Mouse (Mus musculus) adrenal gland, postnatal 10 days (tissue): ENCODE results near the gene Bms1. TPM values are rescaled to one million over a fixed set of nuclear protein-coding genes. Genes with fewer than 3 reads are reported as not detected.

Experiments used
- DNase-seq: peaks from one replicate; pipeline ENCODE4 v3.0.0; 2021; ENCODE audit warnings: mixed read lengths
- long read RNA-seq, 2 experiments: library from polyadenylated mRNA; stranded (forward); transcript quantifications; one replicate each; pipeline ENCODE4 v2.0.0; 2021
- total RNA-seq, 2 experiments: library from RNA; stranded (reverse); gene quantifications; 2 replicates each; pipeline ENCODE4 v1.2.3; 2021

Bms1 gene
- total RNA-seq, result 10 to 100 TPM; 29.4 to 31.9 TPM
- long read RNA-seq, experiment 1, full-length matches to known transcripts, result 14 of 25 reads
- long read RNA-seq, experiment 1, partial matches to known transcripts, result 7 of 25 reads
- long read RNA-seq, experiment 1, other reads (novel, unspliced or antisense), result 4 of 25 reads
- long read RNA-seq, experiment 2, full-length matches to known transcripts, result 17 of 23 reads
- long read RNA-seq, experiment 2, partial matches to known transcripts, result 3 of 23 reads
- long read RNA-seq, experiment 2, other reads (novel, unspliced or antisense), result 3 of 23 reads

- peak; percentile 95 for DNase-seq
Measured at GRCm38 (mm10) chr6:118419050-118419920, at the start of gene Bms1. TSS of gene Bms1 (minus strand) at chr6:118419474.

DNA sequence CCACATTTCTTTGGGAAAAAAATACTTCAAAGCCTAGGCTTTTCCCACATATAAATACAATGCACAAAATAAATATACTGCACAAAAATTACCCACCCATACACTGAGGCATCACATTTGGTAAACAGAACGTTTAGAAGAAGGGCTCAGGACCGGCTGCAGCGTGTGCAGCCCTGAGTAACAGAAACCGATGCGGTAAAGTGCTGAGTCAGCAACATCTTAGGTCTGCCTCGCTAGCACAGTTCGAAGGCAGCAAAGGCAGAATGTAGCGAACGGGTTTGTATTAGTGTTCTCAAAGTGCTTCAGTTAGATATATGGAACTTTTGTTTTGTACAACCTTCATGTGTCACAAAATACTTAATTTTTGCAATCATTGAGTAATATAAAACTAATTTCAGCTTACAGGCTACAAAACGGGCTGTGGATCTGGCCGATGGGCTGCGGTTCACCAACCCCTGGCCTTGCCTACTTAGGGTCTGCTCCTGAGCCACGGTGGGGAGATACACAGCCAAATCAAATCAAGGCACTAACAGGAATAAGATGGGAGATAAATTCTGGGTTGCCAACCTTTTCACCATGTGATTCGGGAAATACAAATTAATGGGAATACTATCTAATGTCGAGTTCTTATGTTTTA, 42.9 kb upstream of the Bms1 start:
- DNase-seq, result no peak

DNA sequence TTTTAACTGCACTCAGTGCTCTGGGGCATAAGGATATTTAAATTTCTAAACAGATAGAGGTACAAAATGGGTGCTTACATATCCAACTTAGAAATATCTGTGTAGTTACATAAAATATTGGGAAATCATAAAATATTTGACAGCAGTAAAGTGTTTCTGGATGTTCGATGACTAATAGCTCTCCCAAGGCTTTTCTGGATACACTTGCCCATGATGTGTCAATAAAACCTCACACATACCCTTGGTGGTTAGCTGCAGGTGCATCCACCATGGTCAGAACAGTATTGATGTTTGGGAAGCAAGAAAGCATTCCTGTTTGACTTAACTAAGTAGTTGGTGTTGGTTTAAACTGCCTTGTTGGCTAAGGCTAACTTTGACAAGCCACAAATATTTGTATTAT, 38.5 kb upstream of the Bms1 start:
- no peak for DNase-seq

GRCm38 (mm10) chr6:118455042-118455631, 35.9 kb upstream of the Bms1 start, which contains the start of gene Zfp248:
TSS of gene Zfp248 (minus strand) at chr6:118455528.
- DNase-seq, result peak; percentile 91

- peak; percentile 20 for DNase-seq
Measured at GRCm38 (mm10) chr6:118454452-118454851, 35.2 kb upstream of the Bms1 start.

- DNase-seq, result no peak
Measured at GRCm38 (mm10) chr6:118431502-118431901, 12.2 kb upstream of the Bms1 start.

GRCm38 (mm10) chr6:118426666-118427065, 7.4 kb upstream of the Bms1 start:
- DNase-seq, result no peak

- DNase-seq, result no peak
Measured at GRCm38 (mm10) chr6:118410428-118410827, 8.8 kb downstream of the Bms1 start.

GRCm38 (mm10) chr6:118408510-118408909, 10.8 kb downstream of the Bms1 start:
- DNase-seq, result no peak

GRCm38 (mm10) chr6:118406421-118406820, 12.9 kb downstream of the Bms1 start:
- DNase-seq, result peak; percentile 3

DNA sequence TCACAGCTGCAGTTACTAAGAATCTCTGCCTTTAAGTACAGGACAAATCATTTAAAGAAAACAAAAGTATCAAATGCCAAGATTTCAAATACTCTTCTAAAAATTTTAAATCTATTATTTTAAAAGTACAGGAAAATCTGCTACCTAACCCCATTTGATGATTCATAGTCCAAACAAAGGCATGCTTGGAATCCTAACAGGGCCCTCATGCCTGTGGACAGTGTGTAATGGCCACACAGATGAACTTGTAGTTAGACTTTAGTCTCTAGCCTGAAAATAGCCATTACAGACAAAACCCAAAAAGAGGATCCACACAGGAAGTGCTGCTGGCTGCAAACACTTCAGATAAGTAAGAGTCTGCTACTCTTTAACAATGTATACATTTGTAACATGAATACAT, 28.5 kb downstream of the Bms1 start:
- no peak for DNase-seq

DNA sequence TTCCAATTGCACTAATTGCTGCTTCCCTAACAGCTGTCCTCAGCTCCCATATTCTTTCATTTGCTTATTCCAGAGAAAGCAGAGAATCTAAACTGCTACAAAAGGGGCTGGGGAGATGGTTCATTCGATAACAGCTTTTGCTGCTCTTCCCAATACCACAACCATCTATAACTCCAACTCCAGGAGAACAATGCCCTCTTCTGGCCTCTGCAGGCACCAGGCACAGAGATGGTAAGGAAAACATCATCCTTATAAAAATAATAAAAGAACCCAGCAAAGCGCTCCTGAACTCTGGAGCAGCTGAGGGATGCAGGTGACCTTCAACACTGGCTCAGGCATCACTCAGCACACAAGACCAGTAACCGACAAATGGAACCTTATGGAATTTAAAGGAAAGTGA, 33.3 kb downstream of the Bms1 start:
- DNase-seq, result no peak

DNA sequence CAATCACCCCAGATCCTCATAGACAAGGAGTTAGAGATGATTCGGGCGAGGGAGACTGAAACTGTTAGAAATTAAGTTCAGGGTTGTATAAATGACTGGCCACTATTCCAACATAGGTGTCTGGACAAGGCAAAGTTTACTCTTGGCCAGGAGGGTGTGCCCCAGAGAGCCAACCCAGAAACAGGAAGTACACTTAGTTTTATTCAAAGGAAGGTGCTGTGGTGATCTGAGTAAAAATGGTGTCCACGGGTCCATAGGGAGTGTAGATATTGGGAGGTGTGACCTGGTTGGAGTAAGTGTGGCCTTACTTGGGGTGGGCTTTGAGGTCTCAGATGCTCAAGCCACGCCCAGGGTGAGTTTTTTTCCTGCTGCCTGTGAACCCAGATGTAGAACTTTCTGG, 38.0 kb downstream of the Bms1 start:
- DNase-seq, result no peak

- DNase-seq, result no peak
Measured at GRCm38 (mm10) chr6:118380630-118381029, 38.6 kb downstream of the Bms1 start.

- peak; percentile 76 for DNase-seq
Measured at GRCm38 (mm10) chr6:118379451-118380167, 39.7 kb downstream of the Bms1 start.

- no peak for DNase-seq
Measured at GRCm38 (mm10) chr6:118377611-118378010, 41.7 kb downstream of the Bms1 start.

- peak; percentile 5 for DNase-seq
Measured at GRCm38 (mm10) chr6:118376023-118376422, 43.3 kb downstream of the Bms1 start.

DNA sequence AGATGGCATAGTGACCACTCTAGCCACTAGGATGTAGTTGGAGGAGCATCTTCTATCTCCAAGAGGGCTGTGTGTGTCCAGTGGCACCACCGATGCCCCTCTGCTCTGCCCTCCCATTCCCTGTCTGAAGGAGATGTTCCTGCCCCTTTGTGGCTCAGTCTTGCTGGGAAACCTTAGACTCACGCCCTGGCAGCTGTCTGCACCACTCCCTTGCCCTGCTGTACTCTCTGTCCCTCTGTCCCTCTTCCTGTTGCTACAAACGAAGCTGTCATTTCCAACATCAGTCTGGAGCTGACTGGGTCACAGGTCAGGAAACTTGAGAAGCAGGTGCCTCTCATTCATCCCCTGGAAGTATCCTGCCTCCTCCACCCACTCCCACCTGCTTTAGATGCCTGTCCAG, 43.8 kb downstream of the Bms1 start:
- no peak for DNase-seq

- no peak for DNase-seq
Measured at GRCm38 (mm10) chr6:118375026-118375425, 44.2 kb downstream of the Bms1 start.

GRCm38 (mm10) chr6:118373294-118373693, 46.0 kb downstream of the Bms1 start:
- DNase-seq, result peak; percentile 76

DNA sequence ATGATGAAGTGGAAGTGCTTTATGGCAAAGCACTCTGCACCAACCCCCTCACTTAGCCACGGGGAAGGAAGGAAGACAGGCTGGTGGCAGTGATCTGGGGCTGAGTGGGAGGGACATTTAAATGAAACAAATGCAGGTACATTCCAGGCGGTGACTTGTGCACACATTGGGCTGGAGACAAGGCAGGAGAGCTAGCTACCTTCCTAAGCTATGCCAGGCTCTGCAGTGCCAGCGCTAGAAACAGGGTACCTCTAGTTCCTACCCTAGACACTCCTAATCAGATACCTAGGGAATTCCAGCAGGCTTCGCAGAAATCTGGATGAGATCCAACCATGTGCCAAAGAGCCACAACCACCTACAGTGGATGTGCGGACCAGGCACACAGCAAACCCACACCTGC, 46.5 kb downstream of the Bms1 start:
- no peak for DNase-seq

DNA sequence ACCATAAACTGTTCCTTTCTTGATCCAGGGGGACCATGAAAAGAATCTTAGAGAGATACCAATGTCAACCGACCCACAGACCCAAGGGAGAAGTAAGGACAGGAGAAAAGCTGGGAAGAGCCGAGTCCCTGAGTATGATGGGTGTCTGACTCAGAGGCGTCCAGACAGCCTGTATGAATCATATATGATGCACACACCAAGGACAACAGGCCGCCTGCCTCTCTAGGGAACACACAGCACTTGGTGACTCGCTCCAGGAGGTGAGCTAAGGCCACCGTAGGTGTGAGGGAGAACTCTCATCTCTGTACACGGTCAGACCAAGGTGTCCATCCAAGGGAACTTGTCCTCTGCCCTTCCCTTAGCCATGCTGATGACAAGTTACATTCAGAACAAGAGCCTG, 51.8 kb downstream of the Bms1 start:
- DNase-seq, result peak; percentile 54
